Mouse (Mus musculus): ENCODE data around the gene Mob3c. TPM values are rescaled to one million over a fixed set of nuclear protein-coding genes. Genes with fewer than 3 reads are reported as not detected.

Mob3c gene
- polyA plus RNA-seq (2012; fragmentation: generic; extraction: Trizol) = 3.5 TPM
- long read RNA-seq, experiment 1, transcript Mob3c-201 (4 exons, 2,884 nt) = major isoform, 8 of 10 reads
- long read RNA-seq, experiment 1, partial matches to known transcripts = 0 of 10 reads
- long read RNA-seq, experiment 1, other reads (novel, unspliced or antisense) = 2 of 10 reads
- long read RNA-seq, experiment 2, transcript Mob3c-201 (4 exons, 2,884 nt) = major isoform, 63 of 74 reads
- long read RNA-seq, experiment 2, partial matches to known transcripts = 1 of 74 reads
- long read RNA-seq, experiment 2, other reads (novel, unspliced or antisense) = 6 of 74 reads

- peak within 1 kb of the TSS; percentile 79 for H3K4me3 ChIP-seq (ENCODE audit: insufficient read depth, poor library complexity, severe bottlenecking)
- H3K79me2 ChIP-seq (ENCODE audit: control insufficient read depth, insufficient read depth) = peaks cover 15% of the 10 kb centered on the region
- TF ChIP-seq USF1 (IDR thresholded peaks at IDR 0.05; ENCODE audit: low read depth) (no peak), MYOD1 (IDR thresholded peaks at IDR 0.05; ENCODE audit: control insufficient read depth, insufficient read length, low read depth) (peak; percentile 72)
- peaks cover 3% of the 10 kb centered on the region for H3K36me3 ChIP-seq (ENCODE audit: control insufficient read depth, insufficient read depth)
- peak within 1 kb of the TSS; percentile 96 for H3ac ChIP-seq (ENCODE audit: control insufficient read depth, insufficient read length, low read depth)
- H3K27me3 ChIP-seq (ENCODE audit: control insufficient read depth, insufficient read depth, insufficient read length) = no peaks in the 10 kb centered on the region
- no peaks in the 10 kb centered on the region for H3K79me3 ChIP-seq (ENCODE audit: low read depth)
Observed at GRCm38 (mm10) chr4:115827888-115828571, at the start of gene Mob3c. Gene Mob3c (plus strand): TSS chr4:115828092.

GRCm38 (mm10) chr4:115780269-115780668 lies 47.6 kb upstream of the Mob3c start:
- Histone ChIP-seq H3ac (ENCODE audit: control insufficient read depth, insufficient read length, low read depth) (no peak overlapping the region), H3K36me3 (ENCODE audit: control insufficient read depth, insufficient read depth) (peaks cover 17% of the 10 kb centered on the region), H3K79me2 (ENCODE audit: control insufficient read depth, insufficient read depth) (no peaks in the 10 kb centered on the region), H3K79me3 (ENCODE audit: low read depth) (no peaks in the 10 kb centered on the region), H3K4me3 (ENCODE audit: insufficient read depth, poor library complexity, severe bottlenecking) (no peak overlapping the region), H3K27me3 (ENCODE audit: control insufficient read depth, insufficient read depth, insufficient read length) (no peaks in the 10 kb centered on the region)
- TF ChIP-seq MYOG (IDR thresholded peaks at IDR 0.05; ENCODE audit: control insufficient read depth, extremely low read depth, insufficient read length) (no peak), FOSL1 (IDR thresholded peaks at IDR 0.05; ENCODE audit: insufficient read depth, low read length, poor library complexity, severe bottlenecking) (no peak), MYOD1 (IDR thresholded peaks at IDR 0.05; ENCODE audit: control insufficient read depth, insufficient read length, low read depth) (no peak), USF1 (IDR thresholded peaks at IDR 0.05; ENCODE audit: low read depth) (no peak), CEBPB (IDR thresholded peaks at IDR 0.05; ENCODE audit: low read depth) (no peak), CTCF (IDR thresholded peaks at IDR 0.05; ENCODE audit: control insufficient read depth, insufficient read depth, insufficient read length) (no peak), MAX (IDR thresholded peaks at IDR 0.05) (no peak)

- H3ac ChIP-seq (ENCODE audit: control insufficient read depth, insufficient read length, low read depth) = no peak within 1 kb of the TSS
- no peak within 1 kb of the TSS for H3K4me3 ChIP-seq (ENCODE audit: insufficient read depth, poor library complexity, severe bottlenecking)
- H3K36me3 ChIP-seq (ENCODE audit: control insufficient read depth, insufficient read depth) = peaks cover 15% of the 10 kb centered on the region
- no peaks in the 10 kb centered on the region for H3K79me3 ChIP-seq (ENCODE audit: low read depth)
- TF ChIP-seq CEBPB (IDR thresholded peaks at IDR 0.05; ENCODE audit: low read depth) (no peak), MYOD1 (IDR thresholded peaks at IDR 0.05; ENCODE audit: control insufficient read depth, insufficient read length, low read depth) (no peak), MAX (IDR thresholded peaks at IDR 0.05) (no peak), CTCF (IDR thresholded peaks at IDR 0.05; ENCODE audit: control insufficient read depth, insufficient read depth, insufficient read length) (no peak), MYOG (IDR thresholded peaks at IDR 0.05; ENCODE audit: control insufficient read depth, extremely low read depth, insufficient read length) (no peak), FOSL1 (IDR thresholded peaks at IDR 0.05; ENCODE audit: insufficient read depth, low read length, poor library complexity, severe bottlenecking) (no peak), USF1 (IDR thresholded peaks at IDR 0.05; ENCODE audit: low read depth) (no peak)
- H3K27me3 ChIP-seq (ENCODE audit: control insufficient read depth, insufficient read depth, insufficient read length) = no peaks in the 10 kb centered on the region
- H3K79me2 ChIP-seq (ENCODE audit: control insufficient read depth, insufficient read depth) = no peaks in the 10 kb centered on the region
Observed at GRCm38 (mm10) chr4:115780918-115781317, 47.0 kb upstream of the Mob3c start, which contains the start of gene Tex38. Gene Tex38 (minus strand): TSS chr4:115781018.

GRCm38 (mm10) chr4:115782026-115782805 lies 45.7 kb upstream of the Mob3c start:
- TF ChIP-seq CTCF (IDR thresholded peaks at IDR 0.05; ENCODE audit: control insufficient read depth, insufficient read depth, insufficient read length) (no peak), MYOD1 (IDR thresholded peaks at IDR 0.05; ENCODE audit: control insufficient read depth, insufficient read length, low read depth) (no peak), USF1 (IDR thresholded peaks at IDR 0.05; ENCODE audit: low read depth) (no peak), CEBPB (IDR thresholded peaks at IDR 0.05; ENCODE audit: low read depth) (no peak), MYOG (IDR thresholded peaks at IDR 0.05; ENCODE audit: control insufficient read depth, extremely low read depth, insufficient read length) (no peak)
- Histone ChIP-seq H3K36me3 (ENCODE audit: control insufficient read depth, insufficient read depth) (peaks cover 4% of the 10 kb centered on the region), H3K27me3 (ENCODE audit: control insufficient read depth, insufficient read depth, insufficient read length) (no peaks in the 10 kb centered on the region), H3K79me2 (ENCODE audit: control insufficient read depth, insufficient read depth) (no peaks in the 10 kb centered on the region), H3K79me3 (ENCODE audit: low read depth) (no peaks in the 10 kb centered on the region), H3K4me3 (ENCODE audit: insufficient read depth, poor library complexity, severe bottlenecking) (no peak overlapping the region), H3ac (ENCODE audit: control insufficient read depth, insufficient read length, low read depth) (no peak overlapping the region)

- H3K79me2 ChIP-seq (ENCODE audit: control insufficient read depth, insufficient read depth) = no peaks in the 10 kb centered on the region
- TF ChIP-seq MAX (IDR thresholded peaks at IDR 0.05) = no peak
- no peak for TF ChIP-seq USF1 (IDR thresholded peaks at IDR 0.05; ENCODE audit: low read depth)
- TF ChIP-seq MYOG (IDR thresholded peaks at IDR 0.05; ENCODE audit: control insufficient read depth, extremely low read depth, insufficient read length) = no peak
- TF ChIP-seq MYOD1 (IDR thresholded peaks at IDR 0.05; ENCODE audit: control insufficient read depth, insufficient read length, low read depth) = no peak
- TF ChIP-seq FOSL1 (IDR thresholded peaks at IDR 0.05; ENCODE audit: insufficient read depth, low read length, poor library complexity, severe bottlenecking) = no peak
- no peak for TF ChIP-seq CEBPB (IDR thresholded peaks at IDR 0.05; ENCODE audit: low read depth)
- TF ChIP-seq CTCF (IDR thresholded peaks at IDR 0.05; ENCODE audit: control insufficient read depth, insufficient read depth, insufficient read length) = no peak
- H3K27me3 ChIP-seq (ENCODE audit: control insufficient read depth, insufficient read depth, insufficient read length) = no peaks in the 10 kb centered on the region
- H3K36me3 ChIP-seq (ENCODE audit: control insufficient read depth, insufficient read depth) = peaks cover 12% of the 10 kb centered on the region
- H3K4me3 ChIP-seq (ENCODE audit: insufficient read depth, poor library complexity, severe bottlenecking) = peak within 1 kb of the TSS; percentile 53
- no peaks in the 10 kb centered on the region for H3K79me3 ChIP-seq (ENCODE audit: low read depth)
- H3ac ChIP-seq (ENCODE audit: control insufficient read depth, insufficient read length, low read depth) = peak within 1 kb of the TSS; percentile 75
Observed at GRCm38 (mm10) chr4:115784769-115785510, 43.0 kb upstream of the Mob3c start, which contains the start of gene Atpaf1. Gene Atpaf1 (plus strand): TSS chr4:115784812.

Measured in C2C12 (cell line).